Mouse (Mus musculus) WW6 (cell line): ENCODE results near the gene Tspan33.
"Not testable (repeated sequence)": the region's sequence is repeated elsewhere in the genome, so short reads cannot be mapped to it uniquely, and the experiment has no call there.

Source experiments
- DNase-seq: peaks from one replicate; pipeline ENCODE4 v3.0.0-alpha.2; 2013; ENCODE audit warnings: low read depth, low spot score

The Tspan33 gene

DNA sequence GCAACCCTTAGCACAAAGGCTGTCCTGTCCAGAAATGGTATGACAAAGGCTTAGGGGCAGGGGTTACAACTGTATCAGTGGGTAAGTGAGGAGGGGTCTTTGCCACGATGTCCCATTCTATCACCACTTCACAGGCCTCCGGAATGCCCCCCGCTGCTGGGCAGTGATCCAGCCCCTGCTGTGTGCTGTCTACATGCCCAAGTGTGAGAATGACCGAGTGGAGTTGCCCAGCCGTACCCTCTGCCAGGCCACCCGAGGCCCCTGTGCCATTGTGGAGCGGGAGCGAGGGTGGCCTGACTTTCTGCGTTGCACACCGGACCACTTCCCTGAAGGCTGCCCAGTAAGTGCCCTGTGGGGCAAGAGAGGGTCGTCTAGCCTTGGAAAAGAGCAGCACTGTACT, 59.3 kb downstream of the Tspan33 start:
- no peak for DNase-seq

DNA sequence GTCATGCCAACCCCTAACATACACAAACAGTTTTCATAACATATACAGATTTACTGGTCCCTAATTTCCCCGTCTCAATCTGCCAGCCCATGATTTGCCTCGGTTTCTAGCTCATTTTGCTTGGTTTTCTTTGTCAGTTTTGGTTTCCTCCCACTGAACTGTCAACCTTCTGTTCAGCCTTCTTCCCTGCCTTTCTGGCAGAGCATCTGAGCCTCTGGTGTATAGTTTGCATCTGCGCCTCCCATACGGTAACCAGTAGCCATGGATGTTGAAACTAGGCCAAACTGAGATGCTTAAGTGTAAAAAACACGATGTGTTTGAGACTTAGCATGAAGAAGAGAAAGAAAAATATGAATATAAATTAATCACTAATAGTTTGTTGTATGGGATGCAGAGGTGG, 62.0 kb downstream of the Tspan33 start:
- DNase-seq = no peak

DNA sequence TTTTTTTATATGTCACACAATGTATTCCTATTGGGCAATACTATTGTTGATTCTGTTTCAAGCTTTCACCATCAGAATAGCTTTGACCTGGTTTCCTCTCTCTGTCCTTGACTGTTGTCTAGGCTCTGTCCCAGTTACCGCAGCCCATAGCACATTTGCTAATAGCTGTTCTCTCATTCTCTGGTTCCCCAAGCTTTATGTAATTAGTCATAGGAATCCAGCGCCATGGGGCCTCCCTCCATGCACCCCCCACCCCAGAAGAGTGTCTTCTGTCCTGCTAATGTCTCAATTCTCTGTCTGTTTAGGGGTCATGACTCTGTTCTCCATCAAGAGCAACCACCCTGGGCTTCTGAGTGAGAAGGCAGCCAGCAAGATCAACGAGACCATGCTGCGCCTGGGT, 62.5 kb downstream of the Tspan33 start:
- DNase-seq = no peak

DNA sequence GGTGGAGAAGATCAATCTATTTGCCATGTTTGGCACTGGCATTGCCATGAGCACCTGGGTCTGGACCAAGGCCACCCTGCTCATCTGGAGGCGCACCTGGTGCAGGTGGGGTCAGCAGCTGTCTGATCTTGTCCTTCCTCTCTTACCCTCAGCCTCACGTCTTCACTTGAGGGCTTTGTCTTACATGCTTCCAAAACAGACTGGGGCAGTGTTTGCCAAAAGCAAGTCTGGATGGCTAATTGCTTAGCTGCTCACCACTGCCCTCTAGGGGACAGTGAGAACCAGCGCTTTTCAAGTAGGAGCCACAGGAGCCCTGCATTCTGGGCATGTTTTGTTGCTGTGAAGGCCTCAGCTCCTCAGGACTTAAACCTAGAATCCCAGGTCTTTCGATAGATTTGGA, 64.4 kb downstream of the Tspan33 start:
- DNase-seq = no peak

DNA sequence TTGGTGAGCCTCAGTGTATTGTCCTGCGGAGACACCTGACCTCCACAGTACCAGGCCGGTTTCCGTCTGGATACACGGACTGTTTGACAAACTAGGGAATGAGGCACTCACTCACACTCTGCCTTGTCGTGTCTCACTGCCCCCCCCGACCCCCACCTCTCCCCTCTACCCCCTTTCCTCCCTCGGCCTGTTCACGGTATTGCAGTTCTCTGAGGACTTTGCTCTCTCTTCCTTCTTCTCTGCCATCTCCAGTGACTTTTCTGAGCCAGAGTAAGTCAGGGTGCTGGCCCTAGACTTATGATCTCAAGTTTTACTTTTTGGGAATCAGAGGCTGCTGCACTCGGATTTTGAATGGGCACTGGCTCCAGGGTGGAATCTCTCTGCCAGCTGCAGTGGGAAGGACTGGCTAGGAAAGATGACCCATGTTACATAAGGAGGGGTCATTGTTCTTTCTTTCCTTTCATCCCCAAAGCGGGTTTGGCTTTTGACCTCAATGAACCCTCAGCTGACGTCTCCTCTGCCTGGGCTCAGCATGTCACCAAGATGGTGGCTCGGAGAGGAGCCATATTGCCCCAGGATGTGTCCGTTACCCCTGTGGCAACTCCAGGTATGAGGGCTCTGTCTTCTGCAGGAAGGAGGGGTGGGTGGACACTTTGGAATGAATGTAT, 65.1 kb downstream of the Tspan33 start:
- no peak for DNase-seq

DNA sequence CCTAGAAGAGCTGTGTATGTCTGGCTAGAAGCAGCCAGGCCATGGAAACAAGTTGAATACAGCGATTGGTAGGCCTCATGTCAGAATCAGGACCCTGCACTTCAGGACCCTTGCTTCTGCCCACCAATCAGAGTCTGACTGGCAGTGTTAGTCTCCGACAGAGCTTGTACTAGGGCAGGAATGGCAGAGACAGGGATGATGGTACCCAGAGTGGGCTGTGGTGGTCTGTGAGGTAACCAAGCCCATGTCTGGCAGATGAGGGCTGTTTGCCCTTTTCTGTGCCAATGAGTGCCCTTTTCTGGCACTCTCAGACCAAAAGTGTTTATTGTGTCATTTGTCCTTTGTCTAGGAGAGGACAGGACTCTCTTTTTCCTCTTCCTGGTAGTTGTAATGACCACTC, 66.4 kb downstream of the Tspan33 start:
- DNase-seq = not testable (repeated sequence)

DNA sequence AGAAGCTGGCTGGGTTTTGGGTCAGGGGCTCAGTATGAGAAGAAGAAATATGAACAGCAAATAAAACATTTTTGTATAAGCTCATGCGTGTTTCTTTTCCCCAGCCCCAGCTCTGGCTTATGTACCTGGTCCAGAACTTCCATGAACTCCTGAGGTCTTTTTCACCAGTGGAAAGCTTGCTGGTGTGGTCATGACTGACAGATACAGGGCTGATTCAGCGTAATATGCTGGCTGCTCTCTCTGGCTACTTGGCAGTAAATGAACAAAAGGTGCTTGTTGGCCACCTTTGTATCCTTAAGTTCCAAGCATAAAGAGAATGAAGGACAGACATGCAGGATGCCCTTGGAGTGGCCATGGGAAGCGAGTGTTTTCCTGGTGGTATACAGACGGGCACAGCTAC, 67.3 kb downstream of the Tspan33 start:
- no peak for DNase-seq

DNA sequence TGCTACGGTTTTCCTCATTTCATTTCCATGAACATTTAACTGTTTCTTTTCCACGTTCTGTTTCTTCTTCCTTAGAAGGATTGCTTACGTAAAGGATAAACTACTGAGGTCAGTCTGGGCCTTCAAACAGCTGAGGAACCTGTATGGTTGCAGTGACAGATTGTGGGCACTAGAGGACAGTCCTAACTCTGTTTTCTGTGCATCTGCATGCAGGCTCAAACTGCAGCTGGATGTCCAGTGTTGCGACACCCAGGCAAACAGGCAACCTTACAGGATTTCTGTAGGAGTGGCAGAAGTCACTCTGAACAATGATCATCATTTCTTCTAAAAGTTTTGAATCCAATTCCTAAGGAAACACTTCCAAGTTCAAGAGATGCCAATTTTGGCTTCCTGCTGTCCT, 68.5 kb downstream of the Tspan33 start:
- DNase-seq = no peak

DNA sequence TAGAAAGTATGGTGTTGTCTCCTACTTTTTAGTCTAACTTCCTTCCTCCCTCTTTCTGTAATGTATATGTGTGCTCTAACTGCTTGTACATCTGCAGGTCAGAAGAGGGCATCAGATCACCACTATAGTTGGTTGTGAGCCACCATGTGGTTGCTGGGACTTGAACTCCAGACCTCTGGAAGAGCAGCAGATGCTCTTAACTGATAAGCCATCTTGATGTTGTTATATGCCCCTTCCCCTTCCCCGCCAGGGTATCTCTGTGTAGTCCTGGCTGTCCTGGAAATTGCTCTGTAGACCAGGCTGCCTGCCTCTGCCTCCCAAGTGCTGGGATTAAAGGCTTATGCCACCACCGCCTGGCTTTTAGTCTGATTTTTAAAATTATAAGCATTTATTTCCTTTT, 72.9 kb downstream of the Tspan33 start:
- DNase-seq = no peak
